Mouse (Mus musculus) midbrain, embryonic 13.5 days (tissue): Measurements from ENCODE around the gene Fat3. TPM values are rescaled to one million over a fixed set of nuclear protein-coding genes. Genes with fewer than 3 reads are reported as not detected.

Experiments used
- ATAC-seq: fragments of 200-750 bp; cut with Nextera tagmentation; 2 replicates; pipeline ENCODE4 v1.8.0; 2017; ENCODE audit warnings: mild to moderate bottlenecking, moderate TSS enrichment, moderate library complexity
- H3K27ac ChIP-seq: fragments of 300-500 bp; sonication (generic); 2 replicates; pipeline ENCODE4 v1.5.1; 2015; ENCODE audit warnings: inconsistent platforms, mild to moderate bottlenecking, moderate library complexity
- H3K27me3 ChIP-seq: fragments of 300-500 bp; sonication (generic); 2 replicates; pipeline ENCODE4 v1.6.1; 2015; ENCODE audit warnings: mild to moderate bottlenecking, inconsistent platforms
- H3K36me3 ChIP-seq: fragments of 300-500 bp; sonication (generic); 2 replicates; pipeline ENCODE4 v1.6.1; 2015; ENCODE audit warnings: mild to moderate bottlenecking, inconsistent platforms
- H3K4me1 ChIP-seq: fragments of 300-500 bp; sonication (generic); replicated peaks from 2 replicates; pipeline ENCODE4 v1.6.1; 2015; ENCODE audit warnings: inconsistent platforms
- H3K4me2 ChIP-seq: fragments of 300-500 bp; sonication (generic); replicated peaks from 2 replicates; pipeline ENCODE4 v1.6.1; 2015; ENCODE audit warnings: moderate library complexity, mild to moderate bottlenecking, inconsistent platforms
- H3K4me3 ChIP-seq: fragments of 300-500 bp; sonication (generic); replicated peaks from 2 replicates; pipeline ENCODE4 v1.5.1; 2015; ENCODE audit warnings: mild to moderate bottlenecking, inconsistent platforms
- H3K9ac ChIP-seq: fragments of 300-500 bp; sonication (generic); replicated peaks from 2 replicates; pipeline ENCODE4 v1.6.1; 2015; ENCODE audit warnings: mild to moderate bottlenecking, inconsistent platforms
- H3K9me3 ChIP-seq: fragments of 300-500 bp; sonication (generic); 2 replicates; pipeline ENCODE4 v1.6.1; 2016; ENCODE audit warnings: mild to moderate bottlenecking, inconsistent platforms
- WGBS: fragments of 180-500 bp; shearing (Covaris S2); methylation state at CpG from one replicate; pipeline ENCODE4 v1.1.7; 2015; 5-methylcytosine and 5-hydroxymethylcytosine counted together
- polyA plus RNA-seq: library from polyadenylated mRNA; unstranded; fragments of >200 nt; fragmentation: Nextera tagmentation; extraction: Ambion mirVana; gene quantifications from 2 replicates; pipeline ENCODE4 v1.2.1, GENCODE M21; 2015

Gene Fat3
- polyA plus RNA-seq, 1 experiment from 2014 or later = 15.4 TPM

- H3K27ac ChIP-seq = no peak overlapping the region
- 66% methylated on average over 3 of the region's 3 CpGs for WGBS
- no peak overlapping the region for H3K4me3 ChIP-seq
- no peaks in the 10 kb centered on the region for H3K27me3 ChIP-seq
- no peak overlapping the region for H3K4me2 ChIP-seq
- H3K9me3 ChIP-seq = no peaks in the 10 kb centered on the region
- no peak overlapping the region for H3K9ac ChIP-seq
- H3K4me1 ChIP-seq = peaks cover 14% of the 10 kb centered on the region
- no peaks in the 10 kb centered on the region for H3K36me3 ChIP-seq
- ATAC-seq = no peak
Observed at GRCm38 (mm10) chr9:16496331-16496730, 4.8 kb downstream of the Fat3 start.

- WGBS = 29% methylated on average over 3 of the region's 3 CpGs
- peak; percentile 49; the same call in 1 of the 2 replicates for ATAC-seq
Observed at GRCm38 (mm10) chr9:16489661-16490060, 11.4 kb downstream of the Fat3 start.

GRCm38 (mm10) chr9:16487565-16487964 lies 13.5 kb downstream of the Fat3 start:
- Histone ChIP-seq H3K27me3 (no peaks in the 10 kb centered on the region), H3K27ac (no peak overlapping the region), H3K36me3 (no peaks in the 10 kb centered on the region), H3K9ac (no peak overlapping the region), H3K4me1 (peaks cover 57% of the 10 kb centered on the region), H3K4me3 (no peak overlapping the region), H3K4me2 (no peak overlapping the region), H3K9me3 (no peaks in the 10 kb centered on the region)
- no peak for ATAC-seq

More at GRCm38 (mm10) chr9:16489661-16490060, 11.4 kb downstream of the Fat3 start:
- Histone ChIP-seq H3K36me3 (no peaks in the 10 kb centered on the region), H3K27me3 (no peaks in the 10 kb centered on the region), H3K4me1 (peaks cover 54% of the 10 kb centered on the region), H3K9me3 (no peaks in the 10 kb centered on the region), H3K9ac (no peak overlapping the region), H3K4me3 (no peak overlapping the region), H3K27ac (peak overlapping the region; percentile 64), H3K4me2 (no peak overlapping the region)

- 95% methylated on average over 1 of the region's 1 CpGs for WGBS
- Histone ChIP-seq H3K36me3 (no peaks in the 10 kb centered on the region), H3K9me3 (no peaks in the 10 kb centered on the region), H3K27me3 (no peaks in the 10 kb centered on the region), H3K4me3 (no peak overlapping the region), H3K27ac (peak overlapping the region; percentile 56; the same call in 1 of the 2 replicates), H3K4me2 (no peak overlapping the region), H3K9ac (no peak overlapping the region), H3K4me1 (peaks cover 57% of the 10 kb centered on the region)
- ATAC-seq = no peak
Observed at GRCm38 (mm10) chr9:16486229-16486628, 14.9 kb downstream of the Fat3 start.

GRCm38 (mm10) chr9:16485173-16485572 lies 15.9 kb downstream of the Fat3 start:
- peak overlapping the region; percentile 32 for H3K4me2 ChIP-seq
- H3K4me3 ChIP-seq = no peak overlapping the region
- H3K4me1 ChIP-seq = peaks cover 51% of the 10 kb centered on the region
- no peaks in the 10 kb centered on the region for H3K36me3 ChIP-seq
- no peaks in the 10 kb centered on the region for H3K27me3 ChIP-seq
- 0 out of 2 replicates have a peak overlapping the region, but pooled peaks have one; percentile 6 for H3K9ac ChIP-seq
- 12% methylated on average over 4 of the region's 4 CpGs for WGBS
- H3K27ac ChIP-seq = peak overlapping the region; percentile 64
- no peaks in the 10 kb centered on the region for H3K9me3 ChIP-seq
- ATAC-seq = peak; percentile 71

- peak overlapping the region; percentile 32 for H3K4me2 ChIP-seq
- ATAC-seq = peak; percentile 96
- WGBS = 2% methylated on average over 2 of the region's 2 CpGs
- H3K4me3 ChIP-seq = no peak overlapping the region
- H3K27ac ChIP-seq = peak overlapping the region; percentile 64; the same call in 1 of the 2 replicates
- no peaks in the 10 kb centered on the region for H3K27me3 ChIP-seq
- H3K9me3 ChIP-seq = no peaks in the 10 kb centered on the region
- H3K36me3 ChIP-seq = no peaks in the 10 kb centered on the region
- peaks cover 48% of the 10 kb centered on the region for H3K4me1 ChIP-seq
- no peak overlapping the region for H3K9ac ChIP-seq
Observed at GRCm38 (mm10) chr9:16484765-16485164, 16.3 kb downstream of the Fat3 start.

GRCm38 (mm10) chr9:16461491-16461890 lies 39.6 kb downstream of the Fat3 start:
- WGBS = 94% methylated on average over 3 of the region's 3 CpGs
- Histone ChIP-seq H3K9ac (no peak overlapping the region), H3K4me2 (no peak overlapping the region), H3K27ac (no peak overlapping the region), H3K36me3 (no peaks in the 10 kb centered on the region), H3K27me3 (no peaks in the 10 kb centered on the region), H3K9me3 (no peaks in the 10 kb centered on the region), H3K4me3 (no peak overlapping the region), H3K4me1 (0 out of 2 replicates have a peak, but pooled peaks cover 3% of the 10 kb centered on the region)
- ATAC-seq = no peak

- Histone ChIP-seq H3K27ac (no peak overlapping the region), H3K4me2 (no peak overlapping the region), H3K9ac (no peak overlapping the region), H3K9me3 (no peaks in the 10 kb centered on the region), H3K36me3 (no peaks in the 10 kb centered on the region), H3K4me1 (0 out of 2 replicates have a peak, but pooled peaks cover 3% of the 10 kb centered on the region), H3K27me3 (no peaks in the 10 kb centered on the region), H3K4me3 (no peak overlapping the region)
- ATAC-seq = 0 out of 2 replicates have a peak, but pooled peaks have one; percentile 40
- WGBS = 59% methylated on average over 2 of the region's 2 CpGs
Observed at GRCm38 (mm10) chr9:16460591-16460990, 40.5 kb downstream of the Fat3 start.

- Histone ChIP-seq H3K9ac (no peak overlapping the region), H3K4me3 (no peak overlapping the region), H3K27me3 (no peaks in the 10 kb centered on the region), H3K4me1 (peaks cover 60% of the 10 kb centered on the region), H3K27ac (no peak overlapping the region), H3K36me3 (no peaks in the 10 kb centered on the region), H3K4me2 (no peak overlapping the region), H3K9me3 (no peaks in the 10 kb centered on the region)
- ATAC-seq = no peak
- 71% methylated on average over 4 of the region's 4 CpGs for WGBS
Observed at GRCm38 (mm10) chr9:16441930-16442329, 59.2 kb downstream of the Fat3 start.

- peak; percentile 21; the same call in 1 of the 2 replicates for ATAC-seq
- no peaks in the 10 kb centered on the region for H3K9me3 ChIP-seq
- no peaks in the 10 kb centered on the region for H3K27me3 ChIP-seq
- no peaks in the 10 kb centered on the region for H3K36me3 ChIP-seq
- H3K4me1 ChIP-seq = peaks cover 73% of the 10 kb centered on the region
- no peak overlapping the region; the same call in 1 of the 2 replicates for H3K9ac ChIP-seq
- H3K27ac ChIP-seq = peak overlapping the region; percentile 78
- H3K4me2 ChIP-seq = peak overlapping the region; percentile 35
- WGBS = 20% methylated on average over 6 of the region's 6 CpGs
- H3K4me3 ChIP-seq = no peak overlapping the region
Observed at GRCm38 (mm10) chr9:16440638-16441037, 60.4 kb downstream of the Fat3 start.

- Histone ChIP-seq H3K4me3 (no peak overlapping the region), H3K4me2 (0 out of 2 replicates have a peak overlapping the region, but pooled peaks have one; percentile 35), H3K9me3 (no peaks in the 10 kb centered on the region), H3K27ac (peak overlapping the region; percentile 78), H3K36me3 (no peaks in the 10 kb centered on the region), H3K4me1 (peaks cover 80% of the 10 kb centered on the region), H3K9ac (no peak overlapping the region), H3K27me3 (no peaks in the 10 kb centered on the region)
- 21% methylated on average over 3 of the region's 3 CpGs for WGBS
- peak; percentile 7; the same call in 1 of the 2 replicates for ATAC-seq
Observed at GRCm38 (mm10) chr9:16439941-16440340, 61.1 kb downstream of the Fat3 start.

- ATAC-seq = peak; percentile 76
- Histone ChIP-seq H3K36me3 (no peaks in the 10 kb centered on the region), H3K4me1 (peaks cover 79% of the 10 kb centered on the region), H3K4me2 (peak overlapping the region; percentile 11; the same call in 1 of the 2 replicates), H3K4me3 (no peak overlapping the region), H3K9ac (0 out of 2 replicates have a peak overlapping the region, but pooled peaks have one; percentile 1), H3K27me3 (no peaks in the 10 kb centered on the region), H3K9me3 (no peaks in the 10 kb centered on the region), H3K27ac (peak overlapping the region; percentile 66)
- WGBS = 3% methylated on average over 5 of the region's 5 CpGs
Observed at GRCm38 (mm10) chr9:16437805-16438204, 63.3 kb downstream of the Fat3 start.

GRCm38 (mm10) chr9:16428589-16428988 lies 72.5 kb downstream of the Fat3 start:
- peak; percentile 82 for ATAC-seq
- no peaks in the 10 kb centered on the region for H3K9me3 ChIP-seq
- H3K36me3 ChIP-seq = no peaks in the 10 kb centered on the region
- no peak overlapping the region for H3K9ac ChIP-seq
- H3K27ac ChIP-seq = peak overlapping the region; percentile 70
- 44% methylated on average over 5 of the region's 5 CpGs for WGBS
- H3K27me3 ChIP-seq = no peaks in the 10 kb centered on the region
- 0 out of 2 replicates have a peak overlapping the region, but pooled peaks have one; percentile 10 for H3K4me2 ChIP-seq
- H3K4me1 ChIP-seq = peaks cover 20% of the 10 kb centered on the region
- H3K4me3 ChIP-seq = no peak overlapping the region
